Mouse (Mus musculus) heart, embryonic 15.5 days (tissue): ENCODE results near the gene Cd300ld4. TPM values are rescaled to one million over a fixed set of nuclear protein-coding genes. Genes with fewer than 3 reads are reported as not detected.

ENCODE experiments used
- polyA plus RNA-seq: library from polyadenylated mRNA; unstranded; fragments of >200 nt; fragmentation: Nextera tagmentation; extraction: Ambion mirVana; gene quantifications from 2 replicates; pipeline ENCODE4 v1.2.1, GENCODE M21; 2015

Cd300ld4 gene
- polyA plus RNA-seq, 1 experiment from 2014 or later, result not detected

Other genes with a start within 250 kb of the Cd300ld4 start
- 0.08 and 0.46 TPM in 2 replicates for gene Btbd17, start 231.1 kb downstream of the Cd300ld4 start, polyA plus RNA-seq
- gene Gpr142, start 228.1 kb downstream of the Cd300ld4 start, polyA plus RNA-seq, result not detected in 2 replicates
- 12.4 and 19.8 TPM in 2 replicates for gene Gprc5c, start 175.9 kb downstream of the Cd300ld4 start, polyA plus RNA-seq
- 0.82 and 2.2 TPM in 2 replicates for gene Cd300a, start 137.0 kb downstream of the Cd300ld4 start, polyA plus RNA-seq
- gene Cd300lb, start 92.6 kb downstream of the Cd300ld4 start, polyA plus RNA-seq, result 0.34 and 0.72 TPM in 2 replicates
- not detected in 2 replicates for gene Cd300c, start 57.9 kb downstream of the Cd300ld4 start, polyA plus RNA-seq
- gene Cd300ld, start 37.1 kb downstream of the Cd300ld4 start, polyA plus RNA-seq, result 0.21 and 0.61 TPM in 2 replicates
- 1.8 and 3.5 TPM in 2 replicates for gene Cd300c2, start 25.1 kb downstream of the Cd300ld4 start, polyA plus RNA-seq
- gene Cd300ld2, start 10.8 kb downstream of the Cd300ld4 start, polyA plus RNA-seq, result not detected in 2 replicates
- gene Cd300ld5, start 10.8 kb upstream of the Cd300ld4 start, polyA plus RNA-seq, result not detected in 2 replicates
- gene Cd300ld3, start 21.4 kb upstream of the Cd300ld4 start, polyA plus RNA-seq, result not detected in 2 replicates
- gene Cd300e, start 35.2 kb upstream of the Cd300ld4 start, polyA plus RNA-seq, result not detected in 2 replicates
- gene Rab37, start 64.4 kb upstream of the Cd300ld4 start, polyA plus RNA-seq, result 1.1 and 2.4 TPM in 2 replicates
- gene Cd300lf, start 107.0 kb upstream of the Cd300ld4 start, polyA plus RNA-seq, result 0.37 and 1.2 TPM in 2 replicates
- gene Slc9a3r1, start 136.3 kb upstream of the Cd300ld4 start, polyA plus RNA-seq, result 24.6 and 46.4 TPM in 2 replicates
- 6.6 and 11.4 TPM in 2 replicates for gene Tmem104, start 160.5 kb upstream of the Cd300ld4 start, polyA plus RNA-seq
- 16.2 and 20.8 TPM in 2 replicates for gene Nat9, start 160.8 kb upstream of the Cd300ld4 start, polyA plus RNA-seq
- 0.10 and 0.16 TPM in 2 replicates for gene Grin2c, start 240.2 kb upstream of the Cd300ld4 start, polyA plus RNA-seq